Mouse (Mus musculus) midbrain, embryonic 12.5 days (tissue): ENCODE measurements around the gene Arl15. TPM values are rescaled to one million over a fixed set of nuclear protein-coding genes. Genes with fewer than 3 reads are reported as not detected.
A peak's percentile ranks its signal among the peaks of the same experiment; 100 is the strongest.

ENCODE experiments used
- ATAC-seq: fragments of 200-750 bp; cut with Nextera tagmentation; 2 replicates; pipeline ENCODE4 v1.8.0; 2017; ENCODE audit warnings: low read depth, moderate TSS enrichment, moderate library complexity; ENCODE audit not compliant: low FRiP score
- H3K27ac ChIP-seq: fragments of 300-500 bp; sonication (generic); replicated peaks from 2 replicates; pipeline ENCODE4 v1.5.1; 2016; ENCODE audit warnings: mild to moderate bottlenecking
- H3K27me3 ChIP-seq: fragments of 300-500 bp; sonication (generic); 2 replicates; pipeline ENCODE4 v1.6.1; 2016; ENCODE audit warnings: mild to moderate bottlenecking
- H3K36me3 ChIP-seq: fragments of 300-500 bp; sonication (generic); 2 replicates; pipeline ENCODE4 v1.6.1; 2016
- H3K4me1 ChIP-seq: fragments of 300-500 bp; sonication (generic); 2 replicates; pipeline ENCODE4 v1.6.1; 2016
- H3K4me2 ChIP-seq: fragments of 300-500 bp; sonication (generic); replicated peaks from 2 replicates; pipeline ENCODE4 v1.6.1; 2016; ENCODE audit warnings: mild to moderate bottlenecking, moderate library complexity
- H3K4me3 ChIP-seq: fragments of 300-500 bp; sonication (generic); 2 replicates; pipeline ENCODE4 v1.5.1; 2016; ENCODE audit warnings: mild to moderate bottlenecking
- H3K9ac ChIP-seq: fragments of 300-500 bp; sonication (generic); replicated peaks from 2 replicates; pipeline ENCODE4 v1.6.1; 2016; ENCODE audit warnings: mild to moderate bottlenecking, moderate library complexity
- H3K9me3 ChIP-seq: fragments of 300-500 bp; sonication (generic); 2 replicates; pipeline ENCODE4 v1.6.1; 2016; ENCODE audit warnings: mild to moderate bottlenecking
- WGBS: fragments of 180-500 bp; shearing (Covaris S2); methylation state at CpG from one replicate; pipeline ENCODE4 v1.1.7; 2016; 5-methylcytosine and 5-hydroxymethylcytosine counted together
- polyA plus RNA-seq: library from polyadenylated mRNA; unstranded; fragments of >200 nt; fragmentation: Nextera tagmentation; extraction: Ambion mirVana; gene quantifications from 2 replicates; pipeline ENCODE4 v1.2.1, GENCODE M21; 2016

The Arl15 gene
- 13.2 and 14.4 TPM in 2 replicates for polyA plus RNA-seq

GRCm38 (mm10) chr13:113794039-113794704 lies at the start of gene Arl15:
Arl15 (plus strand) TSS chr13:113794505.
- peak within 1 kb of the TSS; percentile 72 for H3K4me2 ChIP-seq
- H3K27ac ChIP-seq = peak within 1 kb of the TSS; percentile 92
- peak; percentile 96 for ATAC-seq
- H3K4me1 ChIP-seq = peaks cover 22% of the 10 kb centered on the region
- H3K4me3 ChIP-seq = peak within 1 kb of the TSS; percentile 89
- WGBS = under 1% methylated on average over 49 of the region's 49 CpGs
- peak within 1 kb of the TSS; percentile 90 for H3K9ac ChIP-seq
- no peaks in the 10 kb centered on the region for H3K27me3 ChIP-seq
- no peaks in the 10 kb centered on the region for H3K36me3 ChIP-seq
- H3K9me3 ChIP-seq = no peaks in the 10 kb centered on the region

DNA sequence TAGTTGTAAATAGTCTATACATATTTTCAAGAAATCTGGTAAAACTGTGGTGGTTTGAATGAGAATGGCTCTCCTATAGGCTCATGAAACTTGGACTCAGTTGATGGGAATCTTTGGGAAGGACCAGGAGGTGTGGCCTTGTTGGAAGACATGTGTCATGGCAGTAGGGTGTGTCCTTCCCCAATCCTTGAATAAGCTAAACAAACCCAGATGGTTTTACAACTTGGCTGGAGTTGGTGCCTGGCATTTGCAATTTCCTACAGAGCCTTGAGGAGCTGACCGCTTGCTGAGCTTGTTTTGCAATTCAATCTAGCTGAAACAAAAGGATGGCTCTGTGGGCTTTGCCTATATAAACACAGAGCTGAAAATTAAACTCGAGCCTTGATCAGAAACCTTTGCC lies 49.0 kb upstream of the Arl15 start:
- no peak for ATAC-seq
- no peaks in the 10 kb centered on the region for H3K9me3 ChIP-seq
- WGBS = 39% methylated on average over 2 of the region's 2 CpGs
- H3K4me3 ChIP-seq = no peak overlapping the region
- H3K4me1 ChIP-seq = no peaks in the 10 kb centered on the region
- H3K27me3 ChIP-seq = peaks cover 10% of the 10 kb centered on the region
- no peaks in the 10 kb centered on the region for H3K36me3 ChIP-seq
- H3K27ac ChIP-seq = no peak overlapping the region
- no peak overlapping the region for H3K4me2 ChIP-seq
- H3K9ac ChIP-seq = no peak overlapping the region

DNA sequence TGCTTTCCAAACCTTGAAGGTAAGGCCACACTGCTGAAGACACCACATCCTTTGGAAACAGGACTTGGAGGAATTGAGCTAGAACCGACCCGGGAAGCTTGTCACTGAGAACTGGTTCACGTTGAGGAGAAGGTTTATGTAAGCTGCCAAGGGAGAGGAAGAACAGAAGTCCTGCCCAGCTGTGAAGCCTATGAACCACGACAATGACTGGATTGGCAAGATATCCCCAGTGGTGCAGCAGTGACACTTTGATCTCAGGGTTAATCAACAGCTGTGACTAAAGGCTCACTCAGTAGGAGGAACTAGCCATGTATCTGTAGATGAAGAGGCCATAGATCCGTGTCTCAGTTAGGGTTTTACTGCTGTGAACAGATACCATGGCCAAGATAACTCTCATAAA lies 43.5 kb upstream of the Arl15 start:
- no peak overlapping the region for H3K27ac ChIP-seq
- no peaks in the 10 kb centered on the region for H3K9me3 ChIP-seq
- WGBS = 60% methylated on average over 5 of the region's 5 CpGs
- no peak overlapping the region for H3K4me2 ChIP-seq
- H3K9ac ChIP-seq = no peak overlapping the region
- no peaks in the 10 kb centered on the region for H3K36me3 ChIP-seq
- H3K4me1 ChIP-seq = 0 out of 2 replicates have a peak, but pooled peaks cover 1% of the 10 kb centered on the region
- no peaks in the 10 kb centered on the region for H3K27me3 ChIP-seq
- no peak for ATAC-seq
- H3K4me3 ChIP-seq = no peak overlapping the region

DNA sequence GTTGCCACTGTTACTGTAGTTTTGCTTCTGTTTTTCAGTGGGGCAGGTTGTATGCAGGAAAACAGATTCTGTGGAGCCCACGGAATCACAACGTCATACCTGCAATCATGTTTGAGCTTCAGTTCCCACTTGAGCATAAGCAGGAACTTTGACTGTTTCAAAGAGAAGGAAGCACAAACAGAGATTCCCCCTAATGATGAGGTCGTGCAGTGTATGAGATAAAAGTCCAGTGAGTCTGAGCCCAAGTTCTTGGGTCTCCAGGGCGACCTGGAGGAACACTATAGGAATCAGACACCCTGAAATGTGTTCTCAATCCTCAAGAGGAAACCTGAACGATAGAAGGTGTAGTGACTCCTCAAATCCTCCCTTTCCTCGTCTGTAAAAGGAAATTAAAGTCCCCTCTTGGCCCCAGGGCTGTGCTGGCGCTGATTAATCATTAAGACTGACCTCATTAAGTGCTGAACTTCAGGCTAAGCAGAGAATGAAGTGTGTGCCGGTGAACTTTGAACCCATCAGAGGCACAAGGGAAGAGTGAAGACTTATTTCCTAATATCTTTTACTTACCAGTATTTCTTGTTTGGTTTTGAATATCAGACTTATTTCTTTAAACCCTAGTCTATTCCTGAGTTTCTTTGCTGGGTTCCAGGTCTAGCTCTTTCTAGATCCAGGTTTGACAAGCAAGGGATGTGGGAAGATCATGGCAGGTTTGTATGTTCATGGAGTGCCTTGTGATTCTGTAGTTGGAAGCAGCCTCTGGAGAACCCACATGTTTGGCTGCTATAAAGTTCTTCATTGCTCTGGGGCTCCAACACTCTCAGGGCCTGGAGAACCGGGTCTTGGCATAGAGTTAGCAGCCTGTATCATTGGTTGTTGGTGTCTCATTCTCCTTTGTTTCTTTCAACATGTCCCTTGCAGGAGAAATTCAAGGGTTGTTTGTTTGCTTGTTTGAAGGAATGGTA lies 39.3 kb upstream of the Arl15 start:
- ATAC-seq = no peak
- no peak overlapping the region for H3K4me2 ChIP-seq
- H3K9ac ChIP-seq = no peak overlapping the region
- H3K4me1 ChIP-seq = peaks cover 8% of the 10 kb centered on the region; the same call in 1 of the 2 replicates
- no peaks in the 10 kb centered on the region for H3K27me3 ChIP-seq
- H3K27ac ChIP-seq = no peak overlapping the region
- no peak overlapping the region for H3K4me3 ChIP-seq
- no peaks in the 10 kb centered on the region for H3K36me3 ChIP-seq
- no peaks in the 10 kb centered on the region for H3K9me3 ChIP-seq
- WGBS = 80% methylated on average over 9 of the region's 9 CpGs

DNA sequence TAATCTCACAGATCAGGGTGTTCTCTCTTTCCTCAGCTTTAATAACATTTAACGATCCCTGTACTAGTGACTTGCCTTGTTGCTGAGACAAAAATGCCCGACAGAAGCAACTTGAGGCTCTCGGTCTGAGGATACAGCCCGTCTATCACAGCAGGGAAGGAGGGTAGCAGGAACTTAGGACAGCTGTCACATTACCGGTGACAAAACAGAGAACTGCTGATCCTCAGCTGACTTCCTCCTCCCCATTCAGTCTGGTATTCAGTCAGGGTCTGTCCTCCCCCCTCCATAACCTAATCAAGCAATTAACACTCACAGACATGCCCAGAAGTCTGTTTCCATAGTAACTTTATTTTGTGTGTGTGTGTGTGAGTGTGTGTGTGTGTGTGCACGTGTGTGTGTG lies 38.5 kb upstream of the Arl15 start:
- no peak for ATAC-seq
- no peak overlapping the region for H3K4me3 ChIP-seq
- no peaks in the 10 kb centered on the region for H3K27me3 ChIP-seq
- H3K4me1 ChIP-seq = peaks cover 8% of the 10 kb centered on the region; the same call in 1 of the 2 replicates
- no peak overlapping the region for H3K27ac ChIP-seq
- H3K4me2 ChIP-seq = no peak overlapping the region
- H3K9ac ChIP-seq = no peak overlapping the region
- 49% methylated on average over 6 of the region's 6 CpGs for WGBS
- no peaks in the 10 kb centered on the region for H3K36me3 ChIP-seq
- no peaks in the 10 kb centered on the region for H3K9me3 ChIP-seq

DNA sequence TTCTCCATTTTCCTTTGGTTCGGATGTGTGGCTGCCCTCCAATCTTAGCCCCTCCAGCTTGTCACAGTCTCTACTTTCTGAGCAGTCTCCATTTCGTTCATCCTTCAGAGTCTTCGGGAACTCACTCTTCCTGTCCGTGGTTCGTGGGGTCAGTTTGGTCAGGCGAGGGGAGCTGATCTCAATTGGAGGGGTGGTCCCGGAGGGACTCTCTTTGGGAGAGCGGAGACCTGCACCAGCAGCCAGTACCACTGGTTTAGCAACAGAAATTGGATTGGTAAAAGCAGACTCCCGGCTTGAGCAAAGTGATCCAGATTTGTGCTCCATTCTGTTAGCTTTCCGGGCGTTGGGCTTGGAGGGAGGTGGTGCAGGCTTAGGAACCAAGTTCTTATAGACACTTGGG lies 32.6 kb upstream of the Arl15 start:
- H3K9me3 ChIP-seq = no peaks in the 10 kb centered on the region
- no peak overlapping the region for H3K4me3 ChIP-seq
- no peaks in the 10 kb centered on the region for H3K36me3 ChIP-seq
- no peak overlapping the region for H3K4me2 ChIP-seq
- no peaks in the 10 kb centered on the region; the same call in 1 of the 2 replicates for H3K27me3 ChIP-seq
- H3K4me1 ChIP-seq = peaks cover 5% of the 10 kb centered on the region; the same call in 1 of the 2 replicates
- no peak for ATAC-seq
- no peak overlapping the region for H3K9ac ChIP-seq
- 96% methylated on average over 11 of the region's 11 CpGs for WGBS
- H3K27ac ChIP-seq = no peak overlapping the region

DNA sequence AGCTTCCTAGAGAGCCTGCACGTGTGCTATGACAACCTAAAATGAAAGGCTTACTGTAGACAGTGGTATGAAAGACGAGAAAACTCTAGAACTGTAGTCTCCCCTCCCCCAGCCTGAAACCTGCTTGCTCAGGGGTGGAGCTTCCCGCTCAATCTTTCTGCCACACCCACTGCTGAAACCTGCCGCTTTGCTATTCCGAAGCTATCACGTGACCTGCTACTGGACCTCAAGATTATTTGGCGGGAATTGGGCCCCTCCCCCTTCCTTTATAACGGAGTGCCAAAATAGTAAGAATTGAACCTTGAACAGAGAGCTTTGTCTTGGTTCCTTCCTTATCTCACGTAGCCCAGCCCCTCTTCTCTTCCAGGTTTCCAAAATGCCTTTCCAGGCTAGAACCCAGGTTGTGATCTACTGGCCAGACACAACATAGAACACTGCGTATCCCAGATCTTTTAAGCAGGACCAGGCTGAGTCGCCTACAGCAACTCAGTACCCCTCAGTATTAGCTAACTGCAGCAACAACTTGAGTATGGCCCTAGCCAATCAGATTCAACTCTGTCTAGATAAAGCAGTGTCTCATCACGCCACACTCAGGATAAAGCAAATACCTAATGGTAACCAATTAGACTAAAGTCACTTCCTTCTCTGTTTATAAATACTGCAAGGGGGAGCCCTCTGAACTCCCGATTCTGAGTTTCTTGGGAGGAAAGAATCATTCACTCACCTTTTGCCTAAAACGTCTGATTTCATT lies 31.4 kb upstream of the Arl15 start:
- Histone ChIP-seq H3K27me3 (no peaks in the 10 kb centered on the region; the same call in 1 of the 2 replicates), H3K9me3 (no peaks in the 10 kb centered on the region), H3K4me1 (peaks cover 5% of the 10 kb centered on the region; the same call in 1 of the 2 replicates), H3K27ac (no peak overlapping the region), H3K4me2 (no peak overlapping the region), H3K36me3 (no peaks in the 10 kb centered on the region), H3K4me3 (no peak overlapping the region), H3K9ac (no peak overlapping the region)
- ATAC-seq = no peak
- 85% methylated on average over 14 of the region's 14 CpGs for WGBS

- 44% methylated on average over 3 of the region's 3 CpGs for WGBS
These were observed 28.9 kb upstream of the Arl15 start for GRCm38 (mm10) chr13:113765411-113765810.

DNA sequence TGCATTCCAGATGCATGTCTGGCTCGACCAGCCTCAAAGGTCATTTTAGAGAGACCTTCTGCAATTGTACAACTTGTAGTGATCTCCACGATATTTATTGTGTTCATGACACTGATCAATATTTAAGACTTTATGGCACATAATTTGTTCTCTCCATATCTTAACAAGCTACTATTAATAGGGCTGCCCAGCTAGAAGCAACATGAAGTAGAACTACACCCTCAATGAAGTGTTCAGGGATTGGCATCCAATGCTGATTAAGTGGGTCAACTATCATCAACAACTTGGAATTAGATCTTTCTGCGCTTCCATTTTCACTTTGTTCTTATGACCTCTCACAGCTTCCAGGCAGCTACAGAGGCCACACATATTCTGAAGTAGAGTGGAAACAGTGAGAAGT lies 24.5 kb upstream of the Arl15 start:
- no peak overlapping the region for H3K27ac ChIP-seq
- no peak for ATAC-seq
- H3K4me1 ChIP-seq = no peaks in the 10 kb centered on the region
- no peaks in the 10 kb centered on the region for H3K36me3 ChIP-seq
- no peaks in the 10 kb centered on the region for H3K9me3 ChIP-seq
- no peaks in the 10 kb centered on the region for H3K27me3 ChIP-seq
- no peak overlapping the region for H3K4me2 ChIP-seq
- no peak overlapping the region for H3K9ac ChIP-seq
- no peak overlapping the region for H3K4me3 ChIP-seq
- 87% methylated on average over 3 of the region's 3 CpGs for WGBS

More at GRCm38 (mm10) chr13:113765411-113765810, 28.9 kb upstream of the Arl15 start:
- Histone ChIP-seq H3K27me3 (no peaks in the 10 kb centered on the region; the same call in 1 of the 2 replicates), H3K4me3 (no peak overlapping the region), H3K27ac (no peak overlapping the region), H3K9me3 (no peaks in the 10 kb centered on the region), H3K4me2 (no peak overlapping the region), H3K9ac (no peak overlapping the region), H3K36me3 (no peaks in the 10 kb centered on the region), H3K4me1 (no peaks in the 10 kb centered on the region)
- ATAC-seq = no peak

- no peak for ATAC-seq
- Histone ChIP-seq H3K36me3 (no peaks in the 10 kb centered on the region), H3K9ac (no peak overlapping the region), H3K4me3 (no peak overlapping the region), H3K27me3 (no peaks in the 10 kb centered on the region), H3K27ac (no peak overlapping the region), H3K4me2 (no peak overlapping the region), H3K9me3 (no peaks in the 10 kb centered on the region), H3K4me1 (no peaks in the 10 kb centered on the region)
- 94% methylated on average over 5 of the region's 5 CpGs for WGBS
These were observed 24.0 kb upstream of the Arl15 start for GRCm38 (mm10) chr13:113770340-113770739.

DNA sequence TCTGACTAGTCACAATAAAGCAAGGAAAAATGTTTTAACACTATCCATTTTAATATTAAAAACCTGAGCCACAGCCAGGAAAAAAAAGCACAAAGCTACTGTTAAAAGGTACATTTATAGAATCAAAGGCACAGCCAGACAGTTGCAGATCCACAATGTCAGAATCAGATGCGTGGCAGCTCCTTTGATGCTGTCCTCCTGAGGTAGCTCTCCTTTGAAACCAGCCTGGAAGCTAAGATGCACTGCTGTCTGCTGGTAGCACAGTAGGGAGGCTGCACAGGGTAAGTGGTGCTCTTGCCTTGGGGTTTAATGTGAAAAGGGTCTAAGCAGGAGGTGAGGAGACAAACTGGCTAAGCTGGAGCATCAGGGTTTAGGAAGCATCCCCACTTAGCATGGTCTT lies 23.0 kb upstream of the Arl15 start:
- no peak overlapping the region for H3K9ac ChIP-seq
- no peaks in the 10 kb centered on the region for H3K27me3 ChIP-seq
- no peaks in the 10 kb centered on the region for H3K9me3 ChIP-seq
- 31% methylated on average over 1 of the region's 1 CpGs for WGBS
- H3K36me3 ChIP-seq = no peaks in the 10 kb centered on the region
- ATAC-seq = no peak
- H3K27ac ChIP-seq = no peak overlapping the region
- no peak overlapping the region for H3K4me2 ChIP-seq
- no peak overlapping the region for H3K4me3 ChIP-seq
- H3K4me1 ChIP-seq = no peaks in the 10 kb centered on the region
